Mouse (Mus musculus): Measurements from ENCODE around the gene Cd151. TPM values are rescaled to one million over a fixed set of nuclear protein-coding genes. Genes with fewer than 3 reads are reported as not detected.

Cd151 gene
- polyA plus RNA-seq, 1 experiment from 2014 or later, result 54.9 TPM

DNA sequence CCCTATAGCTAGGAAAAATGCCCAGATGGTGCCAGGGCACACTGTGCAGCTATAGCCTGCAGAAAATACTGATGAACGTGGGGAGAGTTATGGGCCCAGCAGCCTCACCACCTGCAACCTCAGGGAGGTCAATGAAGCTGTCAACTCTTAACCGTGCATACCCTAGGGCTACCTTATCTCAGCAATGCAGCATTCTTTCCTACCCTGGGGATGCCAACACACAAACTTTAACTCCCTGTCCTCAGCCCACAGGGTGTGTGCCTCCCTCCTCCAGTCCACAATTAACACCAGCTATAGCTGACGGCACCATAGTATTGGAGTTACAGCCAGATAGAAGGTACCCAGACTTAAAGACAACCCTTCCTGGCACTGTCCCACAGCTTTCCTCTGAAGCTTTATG is 51.7 kb downstream of the Cd151 start:
- H3K4me2 ChIP-seq (ENCODE audit: low read depth, low read length), result no peak overlapping the region
- no peak for ATAC-seq (ENCODE audit: low read depth)
- H3K4me1 ChIP-seq (ENCODE audit: control insufficient read depth, insufficient read depth, low read length), result no peaks in the 10 kb centered on the region
- no peak for DNase-seq (ENCODE audit: low spot score)
- H3K9me3 ChIP-seq (ENCODE audit: control insufficient read depth, low read length), result no peaks in the 10 kb centered on the region
- H3K36me3 ChIP-seq (ENCODE audit: control insufficient read depth, insufficient read depth, low read length), result peaks cover 43% of the 10 kb centered on the region
- H3K27ac ChIP-seq (replicated peaks; ENCODE audit: low read depth, low read length), result no peak overlapping the region
- H3K9ac ChIP-seq (ENCODE audit: low read depth, low read length), result no peak overlapping the region
- 67% methylated on average over 3 of the region's 3 CpGs for WGBS
- no peak overlapping the region for H3K4me3 ChIP-seq (ENCODE audit: low read depth, low read length)
- no peaks in the 10 kb centered on the region for H3K27me3 ChIP-seq (replicated peaks; ENCODE audit: control insufficient read depth, insufficient read depth, low read length)

DNA sequence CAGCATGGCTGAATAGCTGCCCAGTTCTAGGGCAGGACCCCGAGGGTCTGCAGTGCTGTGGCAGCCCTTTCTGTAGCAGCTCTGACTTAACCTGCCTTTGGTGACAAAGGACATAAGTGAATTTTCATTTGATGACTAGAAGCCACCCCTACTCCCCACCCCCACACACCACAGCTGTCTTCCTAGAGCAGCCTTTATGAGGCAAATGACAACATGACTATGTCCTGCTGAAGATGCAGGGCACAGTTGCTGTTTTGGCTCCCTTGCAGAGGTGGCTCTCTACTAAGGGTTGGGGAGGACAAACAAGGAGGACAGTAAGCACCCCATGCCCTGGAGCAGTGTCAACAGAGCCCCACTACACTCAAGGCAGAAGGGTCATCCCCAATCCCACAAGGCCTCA is 52.6 kb downstream of the Cd151 start:
- no peak for DNase-seq (ENCODE audit: low spot score)
- ATAC-seq (ENCODE audit: low read depth), result no peak
- Histone ChIP-seq H3K9me3 (ENCODE audit: control insufficient read depth, low read length) (no peaks in the 10 kb centered on the region), H3K4me2 (ENCODE audit: low read depth, low read length) (no peak overlapping the region), H3K4me1 (ENCODE audit: control insufficient read depth, insufficient read depth, low read length) (no peaks in the 10 kb centered on the region), H3K9ac (ENCODE audit: low read depth, low read length) (no peak overlapping the region), H3K27me3 (replicated peaks; ENCODE audit: control insufficient read depth, insufficient read depth, low read length) (no peaks in the 10 kb centered on the region), H3K36me3 (ENCODE audit: control insufficient read depth, insufficient read depth, low read length) (peaks cover 37% of the 10 kb centered on the region), H3K27ac (replicated peaks; ENCODE audit: low read depth, low read length) (no peak overlapping the region), H3K4me3 (ENCODE audit: low read depth, low read length) (no peak overlapping the region)
- WGBS, result 76% methylated on average over 1 of the region's 1 CpGs

Other genes starting within 250 kb of the Cd151 start
- 59.8 and 62.7 TPM in 2 replicates for gene Phrf1, start 238.6 kb upstream of the Cd151 start, polyA plus RNA-seq (2014; fragmentation: Nextera tagmentation; extraction: Ambion mirVana)
- 2.3 and 2.4 TPM in 2 replicates for gene Irf7, start 200.9 kb upstream of the Cd151 start, polyA plus RNA-seq (2014; fragmentation: Nextera tagmentation; extraction: Ambion mirVana)
- 0.21 TPM in 1 of 2 replicates, not detected in the other for gene Cdhr5, start 190.6 kb upstream of the Cd151 start, polyA plus RNA-seq (2014; fragmentation: Nextera tagmentation; extraction: Ambion mirVana)
- 9.9 and 13.8 TPM in 2 replicates for gene Sct, start 188.3 kb upstream of the Cd151 start, polyA plus RNA-seq (2014; fragmentation: Nextera tagmentation; extraction: Ambion mirVana)
- 0.81 and 1.3 TPM in 2 replicates for gene Drd4, start 175.4 kb upstream of the Cd151 start, polyA plus RNA-seq (2014; fragmentation: Nextera tagmentation; extraction: Ambion mirVana)
- 72.7 and 82.7 TPM in 2 replicates for gene Deaf1, start 139.7 kb upstream of the Cd151 start, polyA plus RNA-seq (2014; fragmentation: Nextera tagmentation; extraction: Ambion mirVana)
- 21.1 and 27.7 TPM in 2 replicates for gene Tmem80, start 139.7 kb upstream of the Cd151 start, polyA plus RNA-seq (2014; fragmentation: Nextera tagmentation; extraction: Ambion mirVana)
- 12.0 and 13.6 TPM in 2 replicates for gene Eps8l2, start 128.5 kb upstream of the Cd151 start, polyA plus RNA-seq (2014; fragmentation: Nextera tagmentation; extraction: Ambion mirVana)
- gene Taldo1, start 75.2 kb upstream of the Cd151 start, polyA plus RNA-seq (2014; fragmentation: Nextera tagmentation; extraction: Ambion mirVana), result 248 and 250 TPM in 2 replicates
- 37.1 and 51.1 TPM in 2 replicates for gene Gatd1, start 53.3 kb upstream of the Cd151 start, polyA plus RNA-seq (2014; fragmentation: Nextera tagmentation; extraction: Ambion mirVana)
- gene Cend1, start 37.9 kb upstream of the Cd151 start, polyA plus RNA-seq (2014; fragmentation: Nextera tagmentation; extraction: Ambion mirVana), result 2.8 and 4.5 TPM in 2 replicates
- 29.1 and 30.7 TPM in 2 replicates for gene Slc25a22, start 29.5 kb upstream of the Cd151 start, polyA plus RNA-seq (2014; fragmentation: Nextera tagmentation; extraction: Ambion mirVana)
- gene Pidd1, start 23.4 kb upstream of the Cd151 start, polyA plus RNA-seq (2014; fragmentation: Nextera tagmentation; extraction: Ambion mirVana), result 7.1 and 7.4 TPM in 2 replicates
- gene Rplp2, start 20.0 kb upstream of the Cd151 start, polyA plus RNA-seq (2014; fragmentation: Nextera tagmentation; extraction: Ambion mirVana), result 1,283 and 1,386 TPM in 2 replicates
- gene Pnpla2, start 12.2 kb upstream of the Cd151 start, polyA plus RNA-seq (2014; fragmentation: Nextera tagmentation; extraction: Ambion mirVana), result 16.9 and 20.4 TPM in 2 replicates
- gene Cracr2b, start 6.3 kb upstream of the Cd151 start, polyA plus RNA-seq (2014; fragmentation: Nextera tagmentation; extraction: Ambion mirVana), result 6.6 and 10.3 TPM in 2 replicates
- 59.3 and 65.2 TPM in 2 replicates for gene Polr2l, start 7.7 kb downstream of the Cd151 start, polyA plus RNA-seq (2014; fragmentation: Nextera tagmentation; extraction: Ambion mirVana)
- gene Tspan4, start 7.8 kb downstream of the Cd151 start, polyA plus RNA-seq (2014; fragmentation: Nextera tagmentation; extraction: Ambion mirVana), result 85.1 and 86.2 TPM in 2 replicates
- 47.4 and 47.9 TPM in 2 replicates for gene Chid1, start 72.5 kb downstream of the Cd151 start, polyA plus RNA-seq (2014; fragmentation: Nextera tagmentation; extraction: Ambion mirVana)
- gene Ap2a2, start 94.8 kb downstream of the Cd151 start, polyA plus RNA-seq (2014; fragmentation: Nextera tagmentation; extraction: Ambion mirVana), result 68.0 and 73.8 TPM in 2 replicates
- 0.17 and 0.19 TPM in 2 replicates for gene Muc6, start 187.9 kb downstream of the Cd151 start, polyA plus RNA-seq (2014; fragmentation: Nextera tagmentation; extraction: Ambion mirVana)
- gene Muc2, start 222.9 kb downstream of the Cd151 start, polyA plus RNA-seq (2014; fragmentation: Nextera tagmentation; extraction: Ambion mirVana), result 0.68 and 1.3 TPM in 2 replicates